Mouse (Mus musculus) midbrain, embryonic 10.5 days (tissue): ENCODE measurements around the gene Hist2h2ac. TPM values are rescaled to one million over a fixed set of nuclear protein-coding genes. Genes with fewer than 3 reads are reported as not detected.
"Not testable (repeated sequence)": the region's sequence is repeated elsewhere in the genome, so short reads cannot be mapped to it uniquely, and the experiment has no call there.

ENCODE experiments used
- DNase-seq: peaks from one replicate; pipeline ENCODE4 v3.0.0-alpha.2; 2017; ENCODE audit warnings: low spot score
- H3K27ac ChIP-seq: fragments of 300-500 bp; sonication (generic); replicated peaks from 2 replicates; pipeline ENCODE4 v1.5.1; 2016; ENCODE audit warnings: mild to moderate bottlenecking
- H3K27me3 ChIP-seq: fragments of 300-500 bp; sonication (generic); 2 replicates; pipeline ENCODE4 v1.6.1; 2016; ENCODE audit warnings: low read depth, mild to moderate bottlenecking; ENCODE audit not compliant: poor library complexity, severe bottlenecking
- H3K36me3 ChIP-seq: fragments of 300-500 bp; sonication (generic); 2 replicates; pipeline ENCODE4 v1.6.1; 2016; ENCODE audit warnings: mild to moderate bottlenecking, moderate library complexity
- H3K4me1 ChIP-seq: fragments of 300-500 bp; sonication (generic); 2 replicates; pipeline ENCODE4 v1.6.1; 2016
- H3K4me3 ChIP-seq: fragments of 300-500 bp; sonication (generic); 2 replicates; pipeline ENCODE4 v1.5.1; 2016; ENCODE audit warnings: mild to moderate bottlenecking, moderate library complexity
- H3K9me3 ChIP-seq: fragments of 300-500 bp; sonication (generic); replicated peaks from 2 replicates; pipeline ENCODE4 v1.6.1; 2016; ENCODE audit warnings: mild to moderate bottlenecking
- WGBS: fragments of 180-500 bp; shearing (Covaris S2); methylation state at CpG from one replicate; pipeline ENCODE4 v1.1.7; 2016; 5-methylcytosine and 5-hydroxymethylcytosine counted together
- microRNA-seq: library from miRNA; unstranded; fragments of <30 nt; microRNA quantifications from one replicate; pipeline ENCODE4, GENCODE M21; 2017
- polyA plus RNA-seq: library from polyadenylated mRNA; unstranded; fragments of >200 nt; fragmentation: Nextera tagmentation; extraction: Ambion mirVana; gene quantifications from 2 replicates; pipeline ENCODE4 v1.2.1, GENCODE M21; 2016

Hist2h2ac gene
- polyA plus RNA-seq, 1 experiment from 2014 or later, result 17.2 TPM

GRCm38 (mm10) chr3:96179531-96179930 is 41.1 kb downstream of the Hist2h2ac start:
- Histone ChIP-seq H3K36me3 (peaks cover 46% of the 10 kb centered on the region), H3K4me1 (peaks cover 39% of the 10 kb centered on the region), H3K4me3 (no peak overlapping the region), H3K27me3 (no peaks in the 10 kb centered on the region), H3K27ac (no peak overlapping the region), H3K9me3 (no peaks in the 10 kb centered on the region)
- DNase-seq, result no peak
- 67% methylated on average over 4 of the region's 4 CpGs for WGBS

DNA sequence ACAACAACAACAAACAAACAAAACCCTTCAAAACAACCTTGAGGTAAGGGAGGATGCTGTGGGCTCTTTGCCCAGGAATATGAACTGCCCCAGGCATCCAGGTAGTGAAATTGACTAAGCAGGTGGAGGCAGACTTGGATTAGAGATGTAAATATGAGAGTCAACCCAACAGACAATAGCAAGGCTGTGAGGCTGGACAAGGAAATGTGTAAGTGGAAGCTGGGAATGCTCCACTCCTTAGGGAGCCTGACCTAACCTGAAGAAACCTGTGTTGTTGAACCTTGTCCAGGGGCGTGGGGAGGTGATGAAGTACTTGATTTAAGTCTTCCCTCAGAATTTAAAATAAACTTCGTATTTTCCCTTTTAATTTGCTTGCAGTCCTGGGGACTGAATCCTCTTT is 41.8 kb downstream of the Hist2h2ac start:
- Histone ChIP-seq H3K9me3 (no peaks in the 10 kb centered on the region), H3K4me3 (no peak overlapping the region), H3K27ac (no peak overlapping the region), H3K36me3 (peaks cover 52% of the 10 kb centered on the region), H3K4me1 (peaks cover 46% of the 10 kb centered on the region), H3K27me3 (no peaks in the 10 kb centered on the region)
- no peak for DNase-seq
- WGBS, result 76% methylated on average over 2 of the region's 2 CpGs

DNA sequence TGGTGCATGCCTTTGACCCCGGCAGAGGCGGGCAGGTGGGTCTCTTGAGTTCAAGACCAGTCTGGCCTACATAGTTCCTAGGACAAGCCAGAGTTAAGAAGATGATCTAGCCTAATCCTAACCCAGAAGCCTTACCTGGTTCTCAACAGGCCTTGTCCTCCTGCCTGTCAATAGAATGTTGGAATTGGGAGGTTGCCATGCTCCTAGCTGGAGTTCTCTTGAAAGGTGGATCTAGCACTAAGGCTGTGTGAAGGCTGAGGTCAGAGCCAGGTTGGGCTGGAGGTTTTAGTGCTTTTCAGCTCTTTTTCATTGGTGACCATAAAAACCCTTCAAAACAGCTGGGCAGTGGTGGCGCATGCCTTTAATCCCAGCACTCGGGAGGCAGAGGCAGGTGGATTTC is 42.3 kb downstream of the Hist2h2ac start:
- DNase-seq, result no peak
- no peaks in the 10 kb centered on the region for H3K27me3 ChIP-seq
- peaks cover 56% of the 10 kb centered on the region for H3K36me3 ChIP-seq
- H3K4me1 ChIP-seq, result peaks cover 50% of the 10 kb centered on the region
- no peak overlapping the region for H3K4me3 ChIP-seq
- no peak overlapping the region for H3K27ac ChIP-seq
- 92% methylated on average over 4 of the region's 4 CpGs for WGBS
- no peaks in the 10 kb centered on the region for H3K9me3 ChIP-seq

DNA sequence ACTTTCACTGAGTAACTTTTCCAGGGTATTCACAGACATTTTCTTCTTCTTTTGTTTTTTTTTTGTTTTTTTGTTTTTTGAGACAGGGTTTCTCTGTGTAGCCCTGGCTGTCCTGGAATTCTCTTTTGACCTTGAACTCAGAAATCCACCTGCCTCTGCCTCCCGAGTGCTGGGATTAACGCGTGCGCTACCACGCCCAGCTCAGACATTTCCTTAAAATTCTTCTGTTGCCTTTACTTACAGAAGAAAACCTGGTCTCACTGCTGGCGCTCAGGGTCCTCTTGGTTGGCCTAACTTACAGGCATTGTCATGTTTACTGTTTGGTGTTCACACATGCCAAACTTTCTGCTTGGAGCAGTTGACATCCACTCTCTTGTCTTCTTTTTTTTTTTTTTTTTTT is 45.4 kb downstream of the Hist2h2ac start:
- H3K36me3 ChIP-seq, result peaks cover 59% of the 10 kb centered on the region
- WGBS, result 96% methylated on average over 6 of the region's 6 CpGs
- DNase-seq, result no peak
- no peak overlapping the region for H3K27ac ChIP-seq
- H3K4me3 ChIP-seq, result 0 out of 2 replicates have a peak overlapping the region, but pooled peaks have one; percentile 7
- H3K9me3 ChIP-seq, result no peaks in the 10 kb centered on the region
- H3K27me3 ChIP-seq, result no peaks in the 10 kb centered on the region
- H3K4me1 ChIP-seq, result peaks cover 41% of the 10 kb centered on the region

DNA sequence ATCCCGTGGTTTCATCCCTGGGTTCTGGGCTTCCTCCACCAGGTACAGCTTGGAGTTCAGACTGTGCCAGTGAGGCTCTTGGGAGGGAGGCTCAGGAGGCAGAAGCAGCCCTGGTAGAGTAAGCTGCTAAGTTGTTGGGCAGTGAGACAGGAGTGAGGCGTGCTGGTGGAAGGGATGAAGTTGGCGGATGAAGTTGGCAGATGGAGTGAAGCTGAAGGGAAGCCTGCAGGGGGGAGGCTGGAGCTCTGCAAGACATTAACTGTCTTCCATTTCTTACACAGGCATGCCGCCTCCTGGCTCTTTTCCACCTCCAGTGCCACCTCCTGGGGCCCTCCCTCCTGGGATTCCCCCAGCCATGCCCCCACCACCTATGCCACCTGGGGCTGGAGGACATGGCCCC is 46.6 kb downstream of the Hist2h2ac start:
- Histone ChIP-seq H3K36me3 (peaks cover 58% of the 10 kb centered on the region), H3K4me3 (peak overlapping the region; percentile 92), H3K4me1 (peaks cover 39% of the 10 kb centered on the region)
- not testable (repeated sequence) for H3K27ac ChIP-seq, DNase-seq, H3K9me3 ChIP-seq, H3K27me3 ChIP-seq
- WGBS, result 90% methylated on average over 4 of the region's 4 CpGs

DNA sequence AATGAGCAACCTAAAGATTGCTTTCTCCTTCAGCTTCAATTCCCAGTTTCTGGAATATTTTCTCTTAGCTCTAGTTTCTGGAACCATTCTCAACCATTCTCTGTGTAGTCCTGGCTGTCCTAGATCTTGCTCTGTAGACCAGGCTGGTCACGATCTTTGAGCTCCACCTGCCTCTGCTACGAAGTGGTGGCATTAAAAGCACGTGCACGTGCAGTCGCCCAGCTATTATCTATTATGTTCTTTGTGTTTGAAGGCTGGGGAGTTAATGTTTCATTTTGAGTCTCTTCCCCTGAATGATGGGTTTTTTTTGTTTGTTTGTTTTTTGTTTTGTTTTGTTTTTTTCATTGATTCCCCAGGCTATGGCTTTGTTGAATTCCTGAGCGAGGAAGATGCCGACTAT is 47.5 kb downstream of the Hist2h2ac start:
- DNase-seq, result no peak
- H3K36me3 ChIP-seq, result peaks cover 49% of the 10 kb centered on the region
- H3K27ac ChIP-seq, result peak overlapping the region; percentile 95
- peak overlapping the region; percentile 92 for H3K4me3 ChIP-seq
- H3K4me1 ChIP-seq, result peaks cover 42% of the 10 kb centered on the region
- H3K27me3 ChIP-seq, result no peaks in the 10 kb centered on the region
- WGBS, result 40% methylated on average over 7 of the region's 7 CpGs
- no peaks in the 10 kb centered on the region for H3K9me3 ChIP-seq

GRCm38 (mm10) chr3:96172197-96173178 is 48.2 kb downstream of the Hist2h2ac start, which contains the start of gene Sf3b4:
Gene Sf3b4, plus strand, starts transcription at chr3:96172332.
- peak; percentile 96 for DNase-seq
- Histone ChIP-seq H3K9me3 (no peaks in the 10 kb centered on the region), H3K27ac (peak within 1 kb of the TSS; percentile 95), H3K27me3 (no peaks in the 10 kb centered on the region), H3K4me3 (peak within 1 kb of the TSS; percentile 92), H3K4me1 (peaks cover 42% of the 10 kb centered on the region), H3K36me3 (peaks cover 42% of the 10 kb centered on the region)
- under 1% methylated on average over 58 of the region's 58 CpGs for WGBS

- Histone ChIP-seq H3K27me3 (no peaks in the 10 kb centered on the region), H3K4me3 (peak overlapping the region; percentile 92), H3K27ac (peak overlapping the region; percentile 95), H3K4me1 (peaks cover 42% of the 10 kb centered on the region), H3K36me3 (peaks cover 36% of the 10 kb centered on the region), H3K9me3 (no peaks in the 10 kb centered on the region)
- DNase-seq, result no peak
- WGBS, result 27% methylated on average over 18 of the region's 18 CpGs
These were observed 49.0 kb downstream of the Hist2h2ac start for GRCm38 (mm10) chr3:96171583-96172196.

DNA sequence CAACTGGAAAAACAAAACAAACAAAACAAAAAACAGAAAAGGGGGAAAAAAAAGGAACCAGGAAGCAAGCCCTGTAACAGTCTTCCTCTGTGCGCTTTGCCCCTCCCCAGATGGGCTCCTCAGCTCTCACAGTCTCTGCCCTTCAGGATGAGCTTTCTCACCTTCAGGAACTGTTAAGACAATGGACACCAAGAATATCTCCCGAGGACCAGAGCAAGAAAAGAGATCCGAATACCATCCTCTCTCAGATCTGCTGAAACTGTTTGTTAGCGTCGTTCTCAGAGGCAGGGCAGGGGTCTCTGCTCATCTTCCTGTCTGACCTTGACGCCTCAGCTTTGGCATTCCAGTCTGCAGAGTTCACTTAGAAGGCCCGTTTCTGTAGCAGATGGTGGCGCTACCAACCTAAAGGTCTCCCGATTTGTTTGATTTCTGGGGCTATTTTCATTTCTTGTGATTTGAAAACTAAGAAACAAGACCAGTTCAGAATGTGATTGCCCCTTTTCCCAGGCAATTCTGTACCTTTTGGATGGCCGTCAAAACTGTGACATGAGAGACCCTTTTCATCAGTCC is 49.6 kb downstream of the Hist2h2ac start:
- H3K27ac ChIP-seq, result peak overlapping the region; percentile 95
- WGBS, result 84% methylated on average over 10 of the region's 10 CpGs

More for the DNA sequence above, 49.6 kb downstream of the Hist2h2ac start:
- Histone ChIP-seq H3K27me3 (no peaks in the 10 kb centered on the region), H3K4me1 (peaks cover 42% of the 10 kb centered on the region), H3K9me3 (no peaks in the 10 kb centered on the region), H3K4me3 (peak overlapping the region; percentile 92), H3K36me3 (peaks cover 30% of the 10 kb centered on the region)
- DNase-seq, result no peak

Small RNAs within 50 kb of the gene (microRNA-seq; reads per million reads assigned to microRNA genes)
- gene Gm44492 (not detected), gene Gm47311 (not detected), gene Gm47313 (not detected)

Other genes starting within 250 kb of the Hist2h2ac start
- gene Plekho1, start 224.9 kb downstream of the Hist2h2ac start, polyA plus RNA-seq, result 66.8 and 69.0 TPM in 2 replicates
- 28.6 and 33.3 TPM in 2 replicates for gene Vps45, start 162.4 kb downstream of the Hist2h2ac start, polyA plus RNA-seq
- gene Otud7b, start 116.4 kb downstream of the Hist2h2ac start, polyA plus RNA-seq, result 16.5 and 18.9 TPM in 2 replicates
- 7.8 and 9.6 TPM in 2 replicates for gene Mtmr11, start 58.9 kb downstream of the Hist2h2ac start, polyA plus RNA-seq
- 262 and 271 TPM in 2 replicates for gene Sf3b4, start 48.5 kb downstream of the Hist2h2ac start, polyA plus RNA-seq
- gene Sv2a, start 39.7 kb downstream of the Hist2h2ac start, polyA plus RNA-seq, result 3.1 and 8.8 TPM in 2 replicates
- gene Bola1, start 1.2 kb downstream of the Hist2h2ac start, polyA plus RNA-seq, result 86.7 and 92.8 TPM in 2 replicates
- 0.98 TPM in 1 of 2 replicates, not detected in the other for gene Hist2h2ab, start 1.0 kb downstream of the Hist2h2ac start, polyA plus RNA-seq
- 11.5 and 11.9 TPM in 2 replicates for gene Hist2h2be, start 239 bp upstream of the Hist2h2ac start, polyA plus RNA-seq
- gene Hist2h3c2, start 18.2 kb upstream of the Hist2h2ac start, polyA plus RNA-seq, result 8.1 TPM in 2 replicates
- gene Hist2h2aa2, start 19.4 kb upstream of the Hist2h2ac start, polyA plus RNA-seq, result 24.3 and 34.9 TPM in 2 replicates
- gene Hist2h2aa1, start 24.6 kb upstream of the Hist2h2ac start, polyA plus RNA-seq, result 13.7 TPM in 2 replicates
- gene Hist2h3c1, start 25.8 kb upstream of the Hist2h2ac start, polyA plus RNA-seq, result 0.70 and 0.86 TPM in 2 replicates
- gene Hist2h4, start 42.4 kb upstream of the Hist2h2ac start, polyA plus RNA-seq, result 12.2 and 12.6 TPM in 2 replicates
- gene Hist2h3b, start 47.8 kb upstream of the Hist2h2ac start, polyA plus RNA-seq, result 49.5 and 57.2 TPM in 2 replicates
- 9.5 and 10.3 TPM in 2 replicates for gene Hist2h2bb, start 48.9 kb upstream of the Hist2h2ac start, polyA plus RNA-seq
- gene Fcgr1, start 73.1 kb upstream of the Hist2h2ac start, polyA plus RNA-seq, result 1.8 and 2.1 TPM in 2 replicates
- 0.20 and 0.30 TPM in 2 replicates for gene BC107364, start 231.4 kb upstream of the Hist2h2ac start, polyA plus RNA-seq